Mouse (Mus musculus): Measurements from ENCODE around the gene A930033H14Rik. TPM values are rescaled to one million over a fixed set of nuclear protein-coding genes. Genes with fewer than 3 reads are reported as not detected.
A peak's percentile ranks its signal among the peaks of the same experiment; 100 is the strongest.

Gene A930033H14Rik
- polyA plus RNA-seq, 1 experiment from 2014 or later = 1.2 TPM

GRCm38 (mm10) chr10:69225471-69225870 is 12.6 kb upstream of the A930033H14Rik start:
- Histone ChIP-seq H3K4me2 (replicated peaks; ENCODE audit: low read depth) (no peak overlapping the region), H3K27ac (replicated peaks) (no peak overlapping the region), H3K9ac (ENCODE audit: low read length) (no peak overlapping the region), H3K4me1 (replicated peaks; ENCODE audit: control insufficient read depth, insufficient read depth) (no peaks in the 10 kb centered on the region), H3K4me3 (ENCODE audit: low read depth, low read length) (no peak overlapping the region), H3K36me3 (ENCODE audit: control insufficient read depth, insufficient read depth, low read length) (no peaks in the 10 kb centered on the region), H3K9me3 (ENCODE audit: control insufficient read depth, low read length) (no peaks in the 10 kb centered on the region), H3K27me3 (ENCODE audit: control insufficient read depth, insufficient read depth, low read length) (no peaks in the 10 kb centered on the region)
- WGBS = 94% methylated on average over 5 of the region's 5 CpGs
- TF ChIP-seq CTCF (IDR thresholded peaks at IDR 0.05; ENCODE audit: low read depth) (no peak), EP300 (optimal IDR thresholded peaks at IDR 0.05) (no peak)
- ATAC-seq (ENCODE audit: low FRiP score, low TSS enrichment) (no peak), DNase-seq (ENCODE audit: low spot score) (no peak)

GRCm38 (mm10) chr10:69224276-69224675 is 11.4 kb upstream of the A930033H14Rik start:
- Histone ChIP-seq H3K4me3 (ENCODE audit: low read depth, low read length) (no peak overlapping the region), H3K36me3 (ENCODE audit: control insufficient read depth, insufficient read depth, low read length) (no peaks in the 10 kb centered on the region; the same call in 1 of the 2 replicates), H3K9me3 (ENCODE audit: control insufficient read depth, low read length) (no peaks in the 10 kb centered on the region), H3K27me3 (ENCODE audit: control insufficient read depth, insufficient read depth, low read length) (no peaks in the 10 kb centered on the region), H3K4me2 (replicated peaks; ENCODE audit: low read depth) (no peak overlapping the region), H3K27ac (replicated peaks) (peak overlapping the region; percentile 13), H3K4me1 (replicated peaks; ENCODE audit: control insufficient read depth, insufficient read depth) (no peaks in the 10 kb centered on the region), H3K9ac (ENCODE audit: low read length) (no peak overlapping the region)
- peak; percentile 35 for ATAC-seq (ENCODE audit: low FRiP score, low TSS enrichment)
- WGBS = 69% methylated on average over 7 of the region's 7 CpGs
- no peak for TF ChIP-seq EP300 (optimal IDR thresholded peaks at IDR 0.05)
- no peak for TF ChIP-seq CTCF (IDR thresholded peaks at IDR 0.05; ENCODE audit: low read depth)
- no peak for DNase-seq (ENCODE audit: low spot score)

- Histone ChIP-seq H3K27me3 (ENCODE audit: control insufficient read depth, insufficient read depth, low read length) (no peaks in the 10 kb centered on the region), H3K9me3 (ENCODE audit: control insufficient read depth, low read length) (no peaks in the 10 kb centered on the region)
- WGBS = 90% methylated on average over 4 of the region's 4 CpGs
Measured at GRCm38 (mm10) chr10:69223232-69223631, 10.3 kb upstream of the A930033H14Rik start.

GRCm38 (mm10) chr10:69221955-69222354 is 9.1 kb upstream of the A930033H14Rik start:
- peaks cover 5% of the 10 kb centered on the region; the same call in 1 of the 2 replicates for H3K36me3 ChIP-seq (ENCODE audit: control insufficient read depth, insufficient read depth, low read length)
- H3K27me3 ChIP-seq (ENCODE audit: control insufficient read depth, insufficient read depth, low read length) = no peaks in the 10 kb centered on the region
- ATAC-seq (ENCODE audit: low FRiP score, low TSS enrichment) (no peak), DNase-seq (ENCODE audit: low spot score) (no peak)
- no peaks in the 10 kb centered on the region for H3K9me3 ChIP-seq (ENCODE audit: control insufficient read depth, low read length)
- no peaks in the 10 kb centered on the region for H3K4me1 ChIP-seq (replicated peaks; ENCODE audit: control insufficient read depth, insufficient read depth)
- TF ChIP-seq CTCF (IDR thresholded peaks at IDR 0.05; ENCODE audit: low read depth) (no peak), EP300 (optimal IDR thresholded peaks at IDR 0.05) (no peak)
- H3K9ac ChIP-seq (ENCODE audit: low read length) = no peak overlapping the region
- H3K4me3 ChIP-seq (ENCODE audit: low read depth, low read length) = no peak overlapping the region
- no peak overlapping the region for H3K27ac ChIP-seq (replicated peaks)
- no peak overlapping the region for H3K4me2 ChIP-seq (replicated peaks; ENCODE audit: low read depth)
- 72% methylated on average over 3 of the region's 3 CpGs for WGBS

More at GRCm38 (mm10) chr10:69223232-69223631, 10.3 kb upstream of the A930033H14Rik start:
- Histone ChIP-seq H3K9ac (ENCODE audit: low read length) (no peak overlapping the region), H3K4me1 (replicated peaks; ENCODE audit: control insufficient read depth, insufficient read depth) (no peaks in the 10 kb centered on the region), H3K4me2 (replicated peaks; ENCODE audit: low read depth) (no peak overlapping the region), H3K4me3 (ENCODE audit: low read depth, low read length) (no peak overlapping the region), H3K27ac (replicated peaks) (no peak overlapping the region), H3K36me3 (ENCODE audit: control insufficient read depth, insufficient read depth, low read length) (peaks cover 3% of the 10 kb centered on the region; the same call in 1 of the 2 replicates)
- no peak for DNase-seq (ENCODE audit: low spot score)
- ATAC-seq (ENCODE audit: low FRiP score, low TSS enrichment) = no peak
- no peak for TF ChIP-seq CTCF (IDR thresholded peaks at IDR 0.05; ENCODE audit: low read depth)
- no peak for TF ChIP-seq EP300 (optimal IDR thresholded peaks at IDR 0.05)

- Histone ChIP-seq H3K4me2 (replicated peaks; ENCODE audit: low read depth) (no peak overlapping the region), H3K4me1 (replicated peaks; ENCODE audit: control insufficient read depth, insufficient read depth) (no peaks in the 10 kb centered on the region), H3K9me3 (ENCODE audit: control insufficient read depth, low read length) (no peaks in the 10 kb centered on the region), H3K9ac (ENCODE audit: low read length) (no peak overlapping the region), H3K36me3 (ENCODE audit: control insufficient read depth, insufficient read depth, low read length) (peaks cover 5% of the 10 kb centered on the region; the same call in 1 of the 2 replicates), H3K27ac (replicated peaks) (no peak overlapping the region), H3K4me3 (ENCODE audit: low read depth, low read length) (no peak overlapping the region), H3K27me3 (ENCODE audit: control insufficient read depth, insufficient read depth, low read length) (no peaks in the 10 kb centered on the region)
- TF ChIP-seq EP300 (optimal IDR thresholded peaks at IDR 0.05) = no peak
- TF ChIP-seq CTCF (IDR thresholded peaks at IDR 0.05; ENCODE audit: low read depth) = no peak
- 93% methylated on average over 9 of the region's 9 CpGs for WGBS
- ATAC-seq (ENCODE audit: low FRiP score, low TSS enrichment) (no peak), DNase-seq (ENCODE audit: low spot score) (no peak)
Measured at GRCm38 (mm10) chr10:69221148-69221547, 8.2 kb upstream of the A930033H14Rik start.

GRCm38 (mm10) chr10:69220296-69220695 is 7.4 kb upstream of the A930033H14Rik start:
- Histone ChIP-seq H3K9me3 (ENCODE audit: control insufficient read depth, low read length) (no peaks in the 10 kb centered on the region), H3K4me1 (replicated peaks; ENCODE audit: control insufficient read depth, insufficient read depth) (no peaks in the 10 kb centered on the region), H3K4me2 (replicated peaks; ENCODE audit: low read depth) (no peak overlapping the region), H3K9ac (ENCODE audit: low read length) (no peak overlapping the region), H3K4me3 (ENCODE audit: low read depth, low read length) (no peak overlapping the region), H3K36me3 (ENCODE audit: control insufficient read depth, insufficient read depth, low read length) (peaks cover 5% of the 10 kb centered on the region; the same call in 1 of the 2 replicates), H3K27ac (replicated peaks) (no peak overlapping the region), H3K27me3 (ENCODE audit: control insufficient read depth, insufficient read depth, low read length) (no peaks in the 10 kb centered on the region)
- TF ChIP-seq EP300 (optimal IDR thresholded peaks at IDR 0.05) (no peak), CTCF (IDR thresholded peaks at IDR 0.05; ENCODE audit: low read depth) (no peak)
- no peak for DNase-seq (ENCODE audit: low spot score)
- no peak for ATAC-seq (ENCODE audit: low FRiP score, low TSS enrichment)
- 80% methylated on average over 6 of the region's 6 CpGs for WGBS

Measured in stomach, postnatal 0 days (tissue).